Mouse (Mus musculus): ENCODE data around the gene Chn2.

The Chn2 gene

GRCm38 (mm10) chr6:54342223-54342622 is 302.9 kb downstream of the Chn2 start:
- no peak for DNase-seq (ENCODE audit: low spot score)
